Mouse (Mus musculus): ENCODE measurements around the gene Pik3ap1.

GRCm38 (mm10) chr19:41264331-41264799 lies 120.5 kb downstream of the Pik3ap1 start:
- TF ChIP-seq NRF1 (IDR thresholded peaks at IDR 0.05; ENCODE audit: insufficient read depth, low read depth, low read length, poor library complexity, severe bottlenecking) (no peak), CTCF (IDR thresholded peaks at IDR 0.05 in 2 of 3, conservative IDR thresholded peaks at IDR 0.05 in 1 of 3; ENCODE audit: control insufficient read depth in 1 of 3, insufficient read depth in 1 of 3, low read depth in 2 of 3, low read length in 3 of 3, poor library complexity in 1 of 3, severe bottlenecking in 1 of 3) (no peak), JUND (IDR thresholded peaks at IDR 0.05; ENCODE audit: low read depth, low read length) (no peak), POLR2A (IDR thresholded peaks at IDR 0.05; ENCODE audit: control insufficient read depth in 1 of 2, insufficient read depth in 1 of 2, low read depth in 1 of 2, low read length in 2 of 2, poor library complexity in 1 of 2) (no peak), KAT2A (conservative IDR thresholded peaks at IDR 0.05; ENCODE audit: low read depth, low read length) (no peak), EP300 (IDR thresholded peaks at IDR 0.05; ENCODE audit: low read depth in 1 of 2, low read length in 2 of 2) (no peak)
